Mouse (Mus musculus) left cerebral cortex, adult 6 months (tissue): Measurements from ENCODE around the gene Srprb. TPM values are rescaled to one million over a fixed set of nuclear protein-coding genes. Genes with fewer than 3 reads are reported as not detected.

Experiments used
- long read RNA-seq, 2 experiments: library from polyadenylated mRNA; unstranded; transcript quantifications; one replicate each; pipeline ENCODE4 v2.0.0; 2019 to 2020
- polyA plus RNA-seq: library from polyadenylated mRNA; unstranded; fragments of <200 nt; fragmentation: Nextera tagmentation; gene quantifications from 2 replicates; pipeline ENCODE4 v1.2.3, GENCODE M21; 2021

Srprb gene
- polyA plus RNA-seq = 24.5 and 30.3 TPM in 2 replicates
- long read RNA-seq, experiment 1, transcript Srprb-201 (7 exons, 3,064 nt) = major isoform, 287 of 325 reads
- long read RNA-seq, experiment 1, partial matches to known transcripts = 4 of 325 reads
- long read RNA-seq, experiment 1, other reads (novel, unspliced or antisense) = 34 of 325 reads
- long read RNA-seq, experiment 2, transcript Srprb-201 (7 exons, 3,064 nt) = major isoform, 47 of 63 reads
- long read RNA-seq, experiment 2, partial matches to known transcripts = 8 of 63 reads
- long read RNA-seq, experiment 2, other reads (novel, unspliced or antisense) = 8 of 63 reads

GRCm38 (mm10) chr9:103201561-103202260, at the start of gene Srprb:
Gene Srprb (minus strand): TSS chr9:103202137.

GRCm38 (mm10) chr9:103230151-103230951, 28.4 kb upstream of the Srprb start, which contains the start of the genes Gm20425 and Trf:
Gene Gm20425 (minus strand): TSS chr9:103230307.
Gene Trf (minus strand): TSS chr9:103230444.

Other genes with a start within 250 kb of the Srprb start
- 0.18 and 0.60 TPM in 2 replicates for gene Slco2a1, start 213.4 kb downstream of the Srprb start, polyA plus RNA-seq
- gene Rab6b, start 90.3 kb downstream of the Srprb start, polyA plus RNA-seq = 121 and 131 TPM in 2 replicates
- gene Gm20425, start 28.2 kb upstream of the Srprb start, polyA plus RNA-seq = 1.5 TPM in 1 of 2 replicates, not detected in the other
- 508 and 688 TPM in 2 replicates for gene Trf, start 28.3 kb upstream of the Srprb start, polyA plus RNA-seq
- gene 1300017J02Rik, start 102.9 kb upstream of the Srprb start, polyA plus RNA-seq = 0.21 TPM in 1 of 2 replicates, not detected in the other
- 1.6 and 3.4 TPM in 2 replicates for gene Topbp1, start 103.1 kb upstream of the Srprb start, polyA plus RNA-seq
- 43.2 and 52.8 TPM in 2 replicates for gene Cdv3, start 163.7 kb upstream of the Srprb start, polyA plus RNA-seq